Mouse (Mus musculus): ENCODE measurements around the gene Hnrnpf. TPM values are rescaled to one million over a fixed set of nuclear protein-coding genes. Genes with fewer than 3 reads are reported as not detected.
A peak's percentile ranks its signal among the peaks of the same experiment; 100 is the strongest.

The Hnrnpf gene
- polyA plus RNA-seq, 1 experiment from 2014 or later: 424 TPM

DNA sequence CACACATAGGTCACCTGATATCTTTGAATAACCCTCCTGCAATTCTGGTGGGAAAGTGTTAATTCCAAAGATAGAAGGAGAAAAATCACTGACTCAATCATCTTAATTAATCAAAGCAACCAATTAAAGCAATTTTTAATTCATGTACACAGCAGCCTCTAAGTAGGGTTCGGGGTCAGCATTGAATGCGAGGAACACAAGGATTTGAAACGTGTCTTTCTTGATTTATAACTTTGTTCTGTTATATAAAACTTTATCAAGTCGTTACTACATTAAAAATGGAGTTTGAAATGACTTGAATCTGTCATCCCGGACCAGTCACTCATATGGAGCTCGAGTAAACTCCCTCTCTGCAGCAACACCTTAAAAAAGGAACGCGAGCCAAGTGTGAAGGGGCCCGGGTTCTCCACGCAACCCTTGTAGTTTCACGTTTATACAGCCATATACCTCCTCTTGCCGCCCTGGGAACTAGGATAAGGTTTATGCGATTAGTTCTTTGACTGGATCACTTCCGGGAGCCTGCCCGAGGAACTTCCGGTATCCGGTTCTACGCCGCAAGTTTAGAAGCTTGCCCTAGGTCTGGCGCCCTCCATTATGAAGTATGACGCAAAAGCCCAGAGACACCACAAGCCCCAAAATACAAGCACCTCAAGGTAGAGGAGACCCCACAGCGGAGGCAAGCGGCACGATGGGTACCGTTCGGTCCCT, 21.3 kb upstream of the Hnrnpf start:
- H3K4me3 ChIP-seq: peak overlapping the region; percentile 63
- H3K9ac ChIP-seq: peak overlapping the region; percentile 66
- peak overlapping the region; percentile 81 for H3K4me2 ChIP-seq
- 10% methylated on average over 26 of the region's 26 CpGs for WGBS
- ATAC-seq (replicated peaks; ENCODE audit: insufficient number of reproducible peaks, insufficient read depth, low FRiP score, low read depth): peak; percentile 82
- H3K36me3 ChIP-seq: no peaks in the 10 kb centered on the region
- H3K27me3 ChIP-seq: no peaks in the 10 kb centered on the region; the same call in 1 of the 2 replicates
- H3K4me1 ChIP-seq (replicated peaks): peaks cover 12% of the 10 kb centered on the region
- H3K27ac ChIP-seq: peak overlapping the region; percentile 100
- no peaks in the 10 kb centered on the region for H3K9me3 ChIP-seq (replicated peaks)

DNA sequence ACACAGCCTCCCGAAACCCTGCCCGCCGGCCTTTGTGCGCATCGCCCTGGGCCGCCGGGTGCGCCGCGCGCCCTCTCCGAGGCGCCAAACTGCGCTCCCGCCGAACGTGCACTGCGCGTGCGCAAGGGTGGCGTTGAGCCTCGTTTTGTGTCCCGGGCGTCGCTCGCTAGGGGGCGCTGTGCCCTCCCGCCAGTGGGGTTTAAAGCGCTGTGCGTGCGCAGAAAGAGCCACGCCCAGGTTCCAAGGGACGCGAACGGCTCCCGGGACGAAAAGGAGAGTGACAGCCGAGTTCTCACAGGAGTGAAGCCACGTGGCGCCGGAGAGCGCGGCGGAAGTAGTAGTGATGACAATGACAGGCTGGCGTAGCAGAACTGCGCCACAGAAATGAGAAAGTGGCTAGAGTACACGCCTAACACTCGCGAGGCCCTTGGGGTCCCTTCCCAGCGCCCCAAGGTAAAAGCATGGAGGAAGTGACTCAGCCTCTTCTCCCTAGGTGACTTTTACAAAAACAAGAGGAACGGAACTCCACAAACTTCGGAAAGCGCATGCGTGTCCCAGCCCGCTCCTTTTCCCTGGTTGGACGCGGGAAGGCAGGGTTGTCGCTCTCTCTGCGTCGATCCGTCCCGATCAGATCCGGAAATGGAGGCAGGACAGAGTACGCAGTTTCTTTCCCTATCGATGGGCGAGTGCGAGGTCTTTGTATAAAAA, 20.6 kb upstream of the Hnrnpf start:
- ATAC-seq (replicated peaks; ENCODE audit: insufficient number of reproducible peaks, insufficient read depth, low FRiP score, low read depth): peak; percentile 93
- under 1% methylated on average over 67 of the region's 67 CpGs for WGBS
- Histone ChIP-seq H3K4me2 (peak overlapping the region; percentile 81), H3K9ac (peak overlapping the region; percentile 68), H3K4me3 (peak overlapping the region; percentile 63), H3K4me1 (replicated peaks) (peaks cover 12% of the 10 kb centered on the region), H3K27me3 (no peaks in the 10 kb centered on the region; the same call in 1 of the 2 replicates), H3K27ac (peak overlapping the region; percentile 100), H3K9me3 (replicated peaks) (no peaks in the 10 kb centered on the region), H3K36me3 (no peaks in the 10 kb centered on the region)

DNA sequence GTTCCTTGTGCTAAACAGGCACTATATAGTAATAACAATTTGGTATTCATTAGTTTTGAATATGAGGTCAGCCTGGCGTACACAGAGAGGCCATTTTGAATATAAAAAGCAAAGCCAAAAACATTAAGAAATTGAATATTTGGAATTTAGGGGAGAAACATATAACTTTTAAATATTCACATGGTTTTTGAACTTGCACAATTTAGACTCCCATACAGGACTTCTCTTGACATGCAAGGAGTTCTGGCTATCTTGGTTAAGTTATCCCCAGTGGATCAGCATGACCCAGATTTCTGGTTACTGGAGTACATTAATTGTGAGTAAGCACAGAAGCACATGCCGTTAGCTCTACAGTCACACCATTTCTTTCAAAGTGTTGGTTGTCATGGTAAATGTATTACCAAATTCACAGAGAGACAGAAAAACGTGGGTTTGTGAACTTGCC, 19.7 kb upstream of the Hnrnpf start:
- Histone ChIP-seq H3K4me1 (replicated peaks) (peaks cover 12% of the 10 kb centered on the region), H3K36me3 (no peaks in the 10 kb centered on the region), H3K9me3 (replicated peaks) (no peaks in the 10 kb centered on the region), H3K4me2 (peak overlapping the region; percentile 81), H3K4me3 (peak overlapping the region; percentile 63), H3K27me3 (no peaks in the 10 kb centered on the region; the same call in 1 of the 2 replicates), H3K9ac (peak overlapping the region; percentile 68; the same call in 1 of the 2 replicates), H3K27ac (peak overlapping the region; percentile 100)
- 47% methylated on average over 3 of the region's 3 CpGs for WGBS
- ATAC-seq (replicated peaks; ENCODE audit: insufficient number of reproducible peaks, insufficient read depth, low FRiP score, low read depth): no peak

GRCm38 (mm10) chr6:117881229-117881628, 18.9 kb upstream of the Hnrnpf start:
- no peaks in the 10 kb centered on the region for H3K9me3 ChIP-seq (replicated peaks)
- 89% methylated on average over 7 of the region's 7 CpGs for WGBS
- no peak overlapping the region; the same call in 1 of the 2 replicates for H3K9ac ChIP-seq
- H3K4me3 ChIP-seq: no peak overlapping the region
- no peak overlapping the region; the same call in 1 of the 2 replicates for H3K4me2 ChIP-seq
- H3K27me3 ChIP-seq: no peaks in the 10 kb centered on the region; the same call in 1 of the 2 replicates
- H3K4me1 ChIP-seq (replicated peaks): peaks cover 12% of the 10 kb centered on the region
- no peak for ATAC-seq (replicated peaks; ENCODE audit: insufficient number of reproducible peaks, insufficient read depth, low FRiP score, low read depth)
- H3K27ac ChIP-seq: no peak overlapping the region
- no peaks in the 10 kb centered on the region for H3K36me3 ChIP-seq

DNA sequence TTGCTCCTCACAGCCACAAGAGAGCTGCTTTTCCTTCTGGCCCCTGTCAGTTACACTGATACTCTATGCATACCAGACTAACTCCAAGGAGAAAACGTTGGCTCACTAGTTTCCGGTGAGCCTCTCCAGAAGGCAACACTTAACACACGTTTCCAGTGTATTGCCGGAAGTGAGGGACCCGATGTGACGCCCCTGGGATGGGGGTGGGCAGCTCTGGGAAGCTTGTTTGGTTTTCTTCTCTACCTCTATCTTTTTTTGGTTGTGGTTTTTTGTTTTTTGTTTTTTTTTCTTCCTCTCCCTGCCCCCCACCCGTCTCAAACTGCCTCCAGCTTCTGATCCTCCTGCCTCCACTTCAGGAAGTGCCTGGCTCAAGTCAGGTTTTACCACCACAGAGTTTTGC, 18.1 kb upstream of the Hnrnpf start:
- no peaks in the 10 kb centered on the region; the same call in 1 of the 2 replicates for H3K27me3 ChIP-seq
- H3K4me1 ChIP-seq (replicated peaks): peaks cover 12% of the 10 kb centered on the region
- no peak overlapping the region for H3K9ac ChIP-seq
- ATAC-seq (replicated peaks; ENCODE audit: insufficient number of reproducible peaks, insufficient read depth, low FRiP score, low read depth): no peak
- no peaks in the 10 kb centered on the region for H3K36me3 ChIP-seq
- no peaks in the 10 kb centered on the region for H3K9me3 ChIP-seq (replicated peaks)
- no peak overlapping the region for H3K4me2 ChIP-seq
- no peak overlapping the region for H3K4me3 ChIP-seq
- no peak overlapping the region for H3K27ac ChIP-seq
- 59% methylated on average over 7 of the region's 7 CpGs for WGBS

DNA sequence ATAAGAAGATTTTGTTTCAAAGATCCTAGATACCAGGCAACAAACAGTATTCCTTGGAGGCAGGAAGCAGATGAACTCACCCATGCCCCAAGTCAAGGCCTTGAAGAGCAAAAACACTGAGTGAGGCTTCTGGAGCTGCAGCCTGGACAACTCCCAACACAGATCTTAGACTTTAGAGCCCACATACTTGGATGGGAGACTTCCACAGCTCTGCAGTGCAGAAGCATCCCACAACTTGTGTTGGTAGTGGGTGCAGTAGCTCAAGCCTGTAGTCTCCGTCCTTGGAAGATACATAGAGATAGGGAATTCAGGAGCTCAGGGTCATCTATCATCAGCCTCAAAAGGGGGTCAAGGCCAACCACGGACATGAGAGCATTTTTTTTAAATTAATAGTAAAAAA, 14.2 kb upstream of the Hnrnpf start:
- ATAC-seq (replicated peaks; ENCODE audit: insufficient number of reproducible peaks, insufficient read depth, low FRiP score, low read depth): no peak
- no peak overlapping the region for H3K4me3 ChIP-seq
- no peak overlapping the region for H3K27ac ChIP-seq
- H3K4me2 ChIP-seq: no peak overlapping the region
- H3K9me3 ChIP-seq (replicated peaks): no peaks in the 10 kb centered on the region
- no peak overlapping the region for H3K9ac ChIP-seq
- H3K36me3 ChIP-seq: no peaks in the 10 kb centered on the region
- peaks cover 4% of the 10 kb centered on the region; the same call in 1 of the 2 replicates for H3K4me1 ChIP-seq (replicated peaks)
- no peaks in the 10 kb centered on the region for H3K27me3 ChIP-seq
- WGBS: 84% methylated on average over 2 of the region's 2 CpGs

DNA sequence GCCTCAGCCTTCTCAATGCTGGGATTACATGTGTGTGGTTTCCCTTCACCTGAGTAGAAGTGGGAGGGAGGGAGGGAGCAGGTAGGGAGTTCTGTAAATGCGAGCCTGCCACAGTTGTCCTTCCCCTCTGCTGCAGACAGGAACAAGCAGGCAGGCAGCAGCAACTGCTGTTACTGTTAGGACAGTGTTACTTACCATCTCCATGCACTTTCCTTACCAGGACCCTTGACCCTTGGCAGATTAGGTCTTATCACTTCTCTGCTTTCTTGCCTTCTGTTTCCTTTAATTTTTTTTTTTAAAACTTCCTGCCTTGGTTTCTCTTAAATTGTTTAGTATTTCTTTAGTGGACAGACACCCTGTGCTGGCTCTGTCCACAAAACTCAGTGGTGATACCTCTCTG, 12.1 kb upstream of the Hnrnpf start:
- no peak for ATAC-seq (replicated peaks; ENCODE audit: insufficient number of reproducible peaks, insufficient read depth, low FRiP score, low read depth)
- H3K9ac ChIP-seq: no peak overlapping the region

DNA sequence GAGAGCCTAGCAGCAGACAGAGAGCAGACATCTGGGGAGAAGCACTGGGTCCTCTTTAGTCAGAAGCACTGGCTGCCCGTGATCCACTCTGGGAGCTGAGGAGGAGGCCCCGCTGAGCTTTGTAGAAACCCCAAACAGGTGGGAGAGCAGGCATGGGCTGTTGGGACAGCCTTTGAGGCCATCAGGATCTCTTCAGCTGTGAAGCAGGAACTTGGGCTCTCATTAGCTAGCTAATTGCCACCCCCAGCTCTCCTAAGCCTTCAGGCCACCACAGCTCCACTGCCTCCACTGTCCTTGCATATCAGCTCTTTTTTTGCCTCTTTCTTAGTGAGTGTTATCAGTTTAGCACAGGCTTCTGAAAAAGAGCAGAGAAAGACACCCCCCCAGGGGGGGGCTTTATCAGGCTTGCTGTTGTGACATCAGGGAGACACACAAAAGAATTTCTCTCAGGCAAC, 11.5 kb upstream of the Hnrnpf start:
- H3K4me2 ChIP-seq: no peak overlapping the region
- no peak overlapping the region for H3K4me3 ChIP-seq
- no peaks in the 10 kb centered on the region for H3K4me1 ChIP-seq (replicated peaks)
- no peaks in the 10 kb centered on the region for H3K27me3 ChIP-seq
- ATAC-seq (replicated peaks; ENCODE audit: insufficient number of reproducible peaks, insufficient read depth, low FRiP score, low read depth): no peak
- H3K27ac ChIP-seq: no peak overlapping the region
- 37% methylated on average over 2 of the region's 2 CpGs for WGBS
- no peaks in the 10 kb centered on the region for H3K9me3 ChIP-seq (replicated peaks)
- H3K9ac ChIP-seq: no peak overlapping the region
- no peaks in the 10 kb centered on the region for H3K36me3 ChIP-seq

More for the DNA sequence above, 12.1 kb upstream of the Hnrnpf start:
- Histone ChIP-seq H3K27ac (no peak overlapping the region), H3K9me3 (replicated peaks) (no peaks in the 10 kb centered on the region), H3K36me3 (no peaks in the 10 kb centered on the region), H3K4me3 (no peak overlapping the region), H3K27me3 (no peaks in the 10 kb centered on the region), H3K4me2 (no peak overlapping the region), H3K4me1 (replicated peaks) (no peaks in the 10 kb centered on the region)
- WGBS: 48% methylated on average over 1 of the region's 1 CpGs

DNA sequence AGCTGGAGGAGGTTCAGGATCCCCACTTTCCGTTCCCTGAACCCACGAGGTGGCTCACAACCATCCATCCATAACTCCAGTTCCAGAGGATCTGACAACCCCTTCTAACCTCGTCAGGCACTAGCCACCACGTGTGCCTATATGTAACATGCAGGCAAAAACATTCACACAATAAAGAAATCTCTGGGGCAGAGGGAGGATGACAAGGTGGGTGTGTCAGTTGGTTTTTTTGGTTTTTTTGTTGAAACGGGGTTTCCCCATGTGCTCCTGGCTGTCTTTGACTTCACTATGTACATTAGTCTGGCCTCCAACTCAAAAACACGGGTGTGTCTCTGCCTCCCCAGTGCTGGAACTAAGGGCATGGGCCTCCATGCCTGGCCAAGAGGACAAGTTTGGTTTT, 9.9 kb upstream of the Hnrnpf start:
- H3K27me3 ChIP-seq: no peaks in the 10 kb centered on the region
- WGBS: 79% methylated on average over 6 of the region's 6 CpGs
- no peaks in the 10 kb centered on the region for H3K4me1 ChIP-seq (replicated peaks)
- ATAC-seq (replicated peaks; ENCODE audit: insufficient number of reproducible peaks, insufficient read depth, low FRiP score, low read depth): no peak
- no peak overlapping the region for H3K27ac ChIP-seq
- no peaks in the 10 kb centered on the region for H3K9me3 ChIP-seq (replicated peaks)
- H3K9ac ChIP-seq: no peak overlapping the region
- H3K4me3 ChIP-seq: no peak overlapping the region
- H3K4me2 ChIP-seq: no peak overlapping the region
- no peaks in the 10 kb centered on the region for H3K36me3 ChIP-seq

DNA sequence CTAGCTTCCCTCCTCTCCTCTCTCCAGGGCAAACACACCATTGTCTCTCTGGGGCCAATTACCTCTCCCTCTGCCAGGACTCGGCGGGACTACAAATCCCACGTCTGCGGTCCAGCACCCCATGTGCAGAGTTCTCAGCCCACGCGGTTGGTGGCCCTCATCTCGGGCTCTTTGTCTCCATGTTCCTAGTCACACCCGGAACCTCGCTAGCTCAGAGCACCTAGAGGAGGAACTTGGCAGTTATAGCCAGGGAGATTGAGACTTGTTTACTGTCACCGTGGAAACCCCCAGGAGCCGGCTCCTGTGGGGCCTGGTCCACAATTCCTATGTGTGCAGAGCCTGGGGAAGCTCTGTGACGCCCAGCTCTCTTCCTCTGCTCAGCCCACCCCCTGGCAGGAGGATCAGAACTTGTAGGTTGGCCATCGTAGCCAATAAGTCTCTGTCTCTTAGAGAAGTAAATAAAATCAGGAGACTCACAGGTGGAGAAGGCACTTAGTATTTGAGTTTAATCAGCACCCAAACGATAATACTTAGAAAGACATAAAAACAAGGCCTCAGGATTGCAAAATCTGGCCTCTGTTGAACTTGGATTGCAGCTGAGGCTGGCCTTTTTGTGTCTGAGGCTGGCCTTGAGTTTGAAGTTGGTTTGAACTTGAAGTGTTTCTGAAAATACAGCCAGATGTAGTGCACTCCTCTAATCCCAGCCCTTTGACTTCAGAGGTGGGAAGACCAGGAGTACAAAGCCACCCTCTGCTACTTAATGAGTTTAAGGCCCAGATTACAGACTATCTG, 8.6 kb upstream of the Hnrnpf start:
- no peak overlapping the region for H3K9ac ChIP-seq
- no peaks in the 10 kb centered on the region for H3K9me3 ChIP-seq (replicated peaks)
- no peaks in the 10 kb centered on the region for H3K27me3 ChIP-seq
- no peaks in the 10 kb centered on the region for H3K36me3 ChIP-seq
- WGBS: 52% methylated on average over 14 of the region's 14 CpGs
- no peak overlapping the region for H3K27ac ChIP-seq
- H3K4me3 ChIP-seq: no peak overlapping the region
- no peak overlapping the region for H3K4me2 ChIP-seq
- H3K4me1 ChIP-seq (replicated peaks): no peaks in the 10 kb centered on the region
- ATAC-seq (replicated peaks; ENCODE audit: insufficient number of reproducible peaks, insufficient read depth, low FRiP score, low read depth): no peak

- H3K9me3 ChIP-seq (replicated peaks): no peaks in the 10 kb centered on the region
- no peaks in the 10 kb centered on the region for H3K36me3 ChIP-seq
- H3K27ac ChIP-seq: no peak overlapping the region
- H3K4me3 ChIP-seq: no peak overlapping the region
- no peak overlapping the region for H3K4me2 ChIP-seq
- WGBS: 59% methylated on average over 3 of the region's 3 CpGs
- no peak overlapping the region for H3K9ac ChIP-seq
- no peak for ATAC-seq (replicated peaks; ENCODE audit: insufficient number of reproducible peaks, insufficient read depth, low FRiP score, low read depth)
- no peaks in the 10 kb centered on the region for H3K4me1 ChIP-seq (replicated peaks)
- no peaks in the 10 kb centered on the region for H3K27me3 ChIP-seq
Observed at GRCm38 (mm10) chr6:117892386-117892785, 7.7 kb upstream of the Hnrnpf start.

Data from heart, embryonic 15.5 days (tissue).